Mouse (Mus musculus) liver, embryonic 14.5 days (tissue): Measurements from ENCODE around the gene Gm21731.
"Not testable (repeated sequence)": the region's sequence is repeated elsewhere in the genome, so short reads cannot be mapped to it uniquely, and the experiment has no call there.

Experiments used
- CTCF ChIP-seq: IDR thresholded peaks from 2 replicates; pipeline ENCODE4 v1.5.1; 2016; ENCODE audit warnings: antibody characterized with exemption, low read depth, control low read depth
- EP300 ChIP-seq: IDR thresholded peaks from 2 replicates; pipeline ENCODE4 v1.6.1; 2016; ENCODE audit warnings: antibody characterized with exemption, low read depth

- TF ChIP-seq CTCF, EP300: not testable (repeated sequence)
These were observed 20.1 kb downstream of the Gm21731 start for GRCm38 (mm10) chr13:120258817-120259658.
